ENCODE assay signal across 24 mouse cellular contexts in genomic region chr2:59385211-59385935, GRCm38 (mm10).
"Had no signal": no experiment of that assay in that cellular context is flagged by ENCODE, and none has a peak within 500 bp of the region (broad histone marks: within the 10 kb centered on the region; RNA-seq: fewer than 3 reads in every experiment).

No protein-coding gene starts in this region.

- H3K4me1 ChIP-seq: heart, embryonic 12.5 days; kidney, embryonic 15.5 days; liver, embryonic 12.5 days had no signal

- H3K36me3 ChIP-seq: heart, embryonic 10.5 days; heart, embryonic 12.5 days; hindbrain, embryonic 13.5 days; hindbrain, embryonic 15.5 days; kidney, embryonic 15.5 days; limb, embryonic 13.5 days; limb, embryonic 15.5 days; liver, embryonic 12.5 days had no signal

- ATAC-seq: intestine, embryonic 16.5 days; liver, embryonic 12.5 days had no signal

- H3K9ac ChIP-seq: heart, embryonic 12.5 days; hindbrain, embryonic 13.5 days; hindbrain, embryonic 15.5 days; kidney, embryonic 15.5 days; limb, embryonic 13.5 days; limb, embryonic 15.5 days; liver, embryonic 12.5 days; liver, embryonic 14.5 days had no signal

- H3K27ac ChIP-seq: heart, adult 2 months; heart, embryonic 10.5 days; hindbrain, postnatal 0 days; kidney, embryonic 15.5 days; kidney, postnatal 0 days; layer of hippocampus, adult 2 months; limb, embryonic 13.5 days; limb, embryonic 15.5 days; liver, embryonic 12.5 days; liver, embryonic 14.5 days had no signal

- DNase-seq: gastrocnemius, postnatal 14 days; gastrocnemius, postnatal 36 days; heart, adult 11 months; heart, adult 2 months; heart, postnatal 10 days; kidney, adult 11 months; kidney, adult 2 months; kidney, adult 9 months; kidney, postnatal 25 days; kidney, postnatal 4 days; left cerebral cortex, postnatal 4 days had no signal

- H3K4me3 ChIP-seq: heart, adult 2 months; heart, embryonic 10.5 days; heart, embryonic 12.5 days; hindbrain, embryonic 13.5 days; hindbrain, embryonic 15.5 days; kidney, embryonic 15.5 days; layer of hippocampus, adult 2 months; limb, embryonic 13.5 days; limb, embryonic 15.5 days; liver, embryonic 12.5 days had no signal

- H3K9me3 ChIP-seq: heart, embryonic 10.5 days; heart, embryonic 12.5 days; hindbrain, embryonic 13.5 days; hindbrain, embryonic 15.5 days; kidney, embryonic 15.5 days; limb, embryonic 13.5 days; limb, embryonic 15.5 days; liver, embryonic 12.5 days had no signal

- H3K4me2 ChIP-seq: heart, embryonic 12.5 days; hindbrain, embryonic 13.5 days; hindbrain, embryonic 15.5 days; kidney, embryonic 15.5 days; limb, embryonic 13.5 days; limb, embryonic 15.5 days; liver, embryonic 12.5 days had no signal

- H3K27me3 ChIP-seq: heart, embryonic 12.5 days; hindbrain, embryonic 13.5 days; hindbrain, embryonic 15.5 days; kidney, embryonic 15.5 days; limb, embryonic 13.5 days; limb, embryonic 15.5 days; liver, embryonic 12.5 days had no signal
